Mouse (Mus musculus) lung, adult 2 months (tissue): ENCODE data around the gene Rabep1.

ENCODE experiments used
- CTCF ChIP-seq: fragments of 200-500 bp; IDR thresholded peaks from 2 replicates; pipeline ENCODE4 v1.5.1; 2011; ENCODE audit warnings: mild to moderate bottlenecking, low read length, control low read depth; ENCODE audit not compliant: insufficient read depth
- POLR2A ChIP-seq: fragments of 200-500 bp; IDR thresholded peaks from 2 replicates; pipeline ENCODE4 v1.6.1; 2011; ENCODE audit warnings: low read depth, mild to moderate bottlenecking, control low read depth, low read length, borderline replicate concordance; ENCODE audit errors: extremely low read depth

- no peak for TF ChIP-seq CTCF
- no peak for TF ChIP-seq POLR2A
These were observed 32.9 kb upstream of the Rabep1 start for GRCm38 (mm10) chr11:70811471-70812240.
